Comparison of ENCODE assay signal across 11 mouse cellular contexts in the genomic region with DNA sequence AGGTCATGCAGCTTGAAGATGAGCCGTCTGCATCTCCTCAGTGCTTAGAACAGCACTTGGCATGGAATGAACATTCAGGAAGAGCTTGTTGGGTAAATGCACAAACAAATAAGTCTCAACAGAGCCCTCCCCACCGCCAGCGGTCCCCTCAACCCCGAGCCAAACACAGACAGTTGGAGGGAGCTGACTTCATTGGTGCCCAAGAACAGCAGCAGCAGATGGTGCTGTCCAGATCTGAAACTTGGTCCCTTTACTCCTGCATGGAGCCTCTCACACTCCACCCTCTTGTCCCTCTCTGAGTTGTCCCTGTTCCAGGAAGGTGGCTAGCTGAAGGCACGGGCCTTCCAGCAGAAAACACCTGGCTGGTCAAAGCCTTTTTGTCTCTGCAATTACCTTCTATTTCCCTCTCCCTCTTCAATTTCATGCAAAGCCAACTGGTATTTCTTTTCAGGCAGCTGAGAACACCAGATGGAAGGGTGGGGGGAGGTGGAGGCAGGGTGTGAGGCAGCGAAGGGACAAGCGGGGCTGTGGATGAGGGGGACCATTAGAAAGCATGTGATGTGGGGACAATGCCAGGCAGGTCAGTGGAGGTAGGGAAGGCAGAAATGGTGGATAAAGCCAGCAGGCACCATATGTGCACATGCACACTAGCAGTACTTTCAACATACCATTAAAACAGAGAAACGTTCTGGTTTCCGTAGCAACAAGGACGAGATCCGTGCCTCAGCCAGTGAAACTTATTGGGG.
DNase-seq lines count a peak whose midpoint lies in the region; ATAC-seq and TF ChIP-seq lines count a peak whose summit lies in the region.
"Had no signal": no experiment of that assay in that cellular context is flagged by ENCODE, and none has a peak within 500 bp of the region (broad histone marks: within the 10 kb centered on the region; RNA-seq: fewer than 3 reads in every experiment).

No protein-coding gene starts in this region.

- H3K9me3 ChIP-seq in midbrain, postnatal 0 days (ENCODE audit: low read length) = no peaks in the 10 kb centered on the region

- no peak for TF ChIP-seq CTCF in midbrain, postnatal 0 days (IDR thresholded peaks at IDR 0.05)

- H3K4me2 ChIP-seq in midbrain, postnatal 0 days (ENCODE audit: low read depth, low read length, poor library complexity, severe bottlenecking) = no peak overlapping the region

- 40% methylated on average over 11 of the region's 11 CpGs for WGBS in midbrain, postnatal 0 days

- H3K27ac ChIP-seq in midbrain, postnatal 0 days (ENCODE audit: low read depth, low read length) = no peak overlapping the region

- H3K4me1 ChIP-seq in midbrain, postnatal 0 days (ENCODE audit: insufficient read depth, low read length) = 0 out of 2 replicates have a peak, but pooled peaks cover 5% of the 10 kb centered on the region

- no peak overlapping the region for H3K4me3 ChIP-seq in midbrain, postnatal 0 days (ENCODE audit: low read depth, low read length)

- no peaks in the 10 kb centered on the region for H3K36me3 ChIP-seq in midbrain, postnatal 0 days (ENCODE audit: insufficient read depth, low read length)
- H3K36me3 ChIP-seq: G1E had no signal

- no peak overlapping the region for H3K9ac ChIP-seq in midbrain, postnatal 0 days (replicated peaks; ENCODE audit: low read length, poor library complexity, severe bottlenecking)

- peak; percentile 58 for DNase-seq in brain, embryonic 18.5 days (ENCODE audit: low read depth, low spot score)
- DNase-seq in layer of hippocampus, postnatal 25 days (ENCODE audit: extremely low spot score in 1 of 2, low spot score in 1 of 2) = peak; percentile 59 to 63
- DNase-seq in midbrain, postnatal 0 days (ENCODE audit: low spot score) = peak; percentile 54
- DNase-seq in urinary bladder, postnatal 25 days (ENCODE audit: low spot score) = no peak
- no peak for DNase-seq in ovary, adult 18-20 months (ENCODE audit: low spot score)
- DNase-seq in spleen, postnatal 10 days (ENCODE audit: low spot score in 2 of 2) = no peak
- DNase-seq: cerebellum, adult 18-20 months; thymus, adult 18-20 months had no signal

- no peaks in the 10 kb centered on the region for H3K27me3 ChIP-seq in midbrain, postnatal 0 days (ENCODE audit: insufficient read depth, low read length)

- peak; percentile 59 for ATAC-seq in frontal cortex, adult (ENCODE audit: low TSS enrichment)
- ATAC-seq in midbrain, postnatal 0 days (ENCODE audit: low FRiP score) = no peak
- no peak for ATAC-seq in inflammation-experienced regulatory T-cells, adult 6 months

Comparison
In these comparisons a context has a peak if more than half of its experiments do, and no peak if none do; other contexts are left out.
1. DNase-seq: peak in brain, embryonic 18.5 days (single experiment), layer of hippocampus, postnatal 25 days (2 of 2) and midbrain, postnatal 0 days (single experiment); none in urinary bladder, postnatal 25 days (single experiment), ovary, adult 18-20 months (single experiment) and spleen, postnatal 10 days (0 of 2).